Mouse (Mus musculus) liver, embryonic 12.5 days (tissue): Measurements from ENCODE around the gene Opcml. TPM values are rescaled to one million over a fixed set of nuclear protein-coding genes. Genes with fewer than 3 reads are reported as not detected.

ENCODE experiments used
- ATAC-seq: fragments of 200-750 bp; cut with Nextera tagmentation; 2 replicates; pipeline ENCODE4 v1.8.0; 2017; ENCODE audit warnings: moderate number of reproducible peaks, mild to moderate bottlenecking, moderate library complexity
- H3K27ac ChIP-seq: fragments of 300-500 bp; sonication (generic); 2 replicates; pipeline ENCODE4 v1.5.1; 2016; ENCODE audit warnings: mild to moderate bottlenecking
- H3K27me3 ChIP-seq: fragments of 300-500 bp; sonication (generic); replicated peaks from 2 replicates; pipeline ENCODE4 v1.6.1; 2016; ENCODE audit warnings: mild to moderate bottlenecking, moderate library complexity
- H3K36me3 ChIP-seq: fragments of 300-500 bp; sonication (generic); 2 replicates; pipeline ENCODE4 v1.6.1; 2016; ENCODE audit warnings: mild to moderate bottlenecking, moderate library complexity
- H3K4me1 ChIP-seq: fragments of 300-500 bp; sonication (generic); 2 replicates; pipeline ENCODE4 v1.6.1; 2016
- H3K4me2 ChIP-seq: fragments of 300-500 bp; sonication (generic); 2 replicates; pipeline ENCODE4 v1.6.1; 2016; ENCODE audit warnings: mild to moderate bottlenecking, moderate library complexity
- H3K4me3 ChIP-seq: fragments of 300-500 bp; sonication (generic); 2 replicates; pipeline ENCODE4 v1.5.1; 2016; ENCODE audit warnings: mild to moderate bottlenecking, moderate library complexity
- H3K9ac ChIP-seq: fragments of 300-500 bp; sonication (generic); 2 replicates; pipeline ENCODE4 v1.6.1; 2016; ENCODE audit warnings: mild to moderate bottlenecking, moderate library complexity
- H3K9me3 ChIP-seq: fragments of 300-500 bp; sonication (generic); replicated peaks from 2 replicates; pipeline ENCODE4 v1.6.1; 2016; ENCODE audit warnings: mild to moderate bottlenecking, moderate library complexity
- WGBS: fragments of 180-500 bp; shearing (Covaris S2); methylation state at CpG from one replicate; pipeline ENCODE4 v1.1.7; 2016; ENCODE audit not compliant: insufficient replicate concordance; 5-methylcytosine and 5-hydroxymethylcytosine counted together
- polyA plus RNA-seq: library from polyadenylated mRNA; unstranded; fragments of >200 nt; fragmentation: Nextera tagmentation; extraction: Ambion mirVana; gene quantifications from 2 replicates; pipeline ENCODE4 v1.2.1, GENCODE M21; 2016

Gene Opcml
- polyA plus RNA-seq, 1 experiment from 2014 or later = 0.23 TPM

- no peaks in the 10 kb centered on the region for H3K4me1 ChIP-seq
- no peak overlapping the region for H3K27ac ChIP-seq
- no peaks in the 10 kb centered on the region for H3K36me3 ChIP-seq
- no peak overlapping the region for H3K4me3 ChIP-seq
- no peak overlapping the region for H3K4me2 ChIP-seq
- WGBS = 68% methylated on average over 3 of the region's 3 CpGs
- H3K9ac ChIP-seq = no peak overlapping the region
- H3K27me3 ChIP-seq = no peaks in the 10 kb centered on the region
- H3K9me3 ChIP-seq = no peaks in the 10 kb centered on the region
- no peak for ATAC-seq
These were observed 653.9 kb downstream of the Opcml start for GRCm38 (mm10) chr9:28444485-28444884.

- H3K27ac ChIP-seq = no peak overlapping the region
- H3K4me2 ChIP-seq = no peak overlapping the region
- H3K27me3 ChIP-seq = no peaks in the 10 kb centered on the region
- 76% methylated on average over 8 of the region's 8 CpGs for WGBS
- no peaks in the 10 kb centered on the region for H3K4me1 ChIP-seq
- H3K9me3 ChIP-seq = no peaks in the 10 kb centered on the region
- no peaks in the 10 kb centered on the region for H3K36me3 ChIP-seq
- no peak overlapping the region for H3K9ac ChIP-seq
- no peak overlapping the region for H3K4me3 ChIP-seq
- no peak for ATAC-seq
These were observed 654.4 kb downstream of the Opcml start for GRCm38 (mm10) chr9:28444972-28445371.

- H3K4me2 ChIP-seq = no peak overlapping the region
- no peak for ATAC-seq
- H3K4me3 ChIP-seq = no peak overlapping the region
- no peaks in the 10 kb centered on the region for H3K36me3 ChIP-seq
- H3K9me3 ChIP-seq = no peaks in the 10 kb centered on the region
- H3K27me3 ChIP-seq = no peaks in the 10 kb centered on the region
- H3K27ac ChIP-seq = no peak overlapping the region
- no peak overlapping the region for H3K9ac ChIP-seq
- H3K4me1 ChIP-seq = no peaks in the 10 kb centered on the region
- 58% methylated on average over 1 of the region's 1 CpGs for WGBS
These were observed 655.3 kb downstream of the Opcml start for GRCm38 (mm10) chr9:28445863-28446262.

- H3K27ac ChIP-seq = no peak overlapping the region
- H3K27me3 ChIP-seq = no peaks in the 10 kb centered on the region
- H3K36me3 ChIP-seq = no peaks in the 10 kb centered on the region
- no peaks in the 10 kb centered on the region for H3K4me1 ChIP-seq
- H3K4me3 ChIP-seq = no peak overlapping the region
- H3K9me3 ChIP-seq = no peaks in the 10 kb centered on the region
- WGBS = 66% methylated on average over 4 of the region's 4 CpGs
- no peak overlapping the region for H3K4me2 ChIP-seq
- no peak for ATAC-seq
- no peak overlapping the region for H3K9ac ChIP-seq
These were observed 655.9 kb downstream of the Opcml start for GRCm38 (mm10) chr9:28446278-28447064.

- H3K4me1 ChIP-seq = no peaks in the 10 kb centered on the region
These were observed 661.9 kb downstream of the Opcml start for GRCm38 (mm10) chr9:28452509-28452908.

GRCm38 (mm10) chr9:28453062-28453461 lies 662.5 kb downstream of the Opcml start:
- WGBS = 50% methylated on average over 2 of the region's 2 CpGs
- H3K4me1 ChIP-seq = no peaks in the 10 kb centered on the region

More at GRCm38 (mm10) chr9:28452509-28452908, 661.9 kb downstream of the Opcml start:
- Histone ChIP-seq H3K4me2 (no peak overlapping the region), H3K36me3 (no peaks in the 10 kb centered on the region), H3K4me3 (no peak overlapping the region), H3K9me3 (no peaks in the 10 kb centered on the region), H3K27ac (no peak overlapping the region), H3K27me3 (no peaks in the 10 kb centered on the region), H3K9ac (no peak overlapping the region)
- WGBS = 57% methylated on average over 2 of the region's 2 CpGs
- no peak for ATAC-seq

GRCm38 (mm10) chr9:28457982-28458770 lies 667.6 kb downstream of the Opcml start:
- 53% methylated on average over 7 of the region's 7 CpGs for WGBS
- Histone ChIP-seq H3K4me1 (no peaks in the 10 kb centered on the region), H3K27ac (no peak overlapping the region), H3K4me2 (no peak overlapping the region), H3K4me3 (no peak overlapping the region), H3K9ac (no peak overlapping the region), H3K27me3 (no peaks in the 10 kb centered on the region), H3K36me3 (no peaks in the 10 kb centered on the region), H3K9me3 (no peaks in the 10 kb centered on the region)
- ATAC-seq = no peak

More at GRCm38 (mm10) chr9:28453062-28453461, 662.5 kb downstream of the Opcml start:
- H3K4me2 ChIP-seq = no peak overlapping the region
- ATAC-seq = no peak
- H3K9ac ChIP-seq = no peak overlapping the region
- H3K36me3 ChIP-seq = no peaks in the 10 kb centered on the region
- H3K4me3 ChIP-seq = no peak overlapping the region
- H3K9me3 ChIP-seq = no peaks in the 10 kb centered on the region
- no peak overlapping the region for H3K27ac ChIP-seq
- H3K27me3 ChIP-seq = no peaks in the 10 kb centered on the region

GRCm38 (mm10) chr9:28463622-28464021 lies 673.0 kb downstream of the Opcml start:
- H3K27me3 ChIP-seq = no peaks in the 10 kb centered on the region
- H3K9ac ChIP-seq = no peak overlapping the region
- no peaks in the 10 kb centered on the region for H3K9me3 ChIP-seq
- no peak overlapping the region for H3K27ac ChIP-seq
- H3K36me3 ChIP-seq = no peaks in the 10 kb centered on the region
- no peaks in the 10 kb centered on the region for H3K4me1 ChIP-seq
- H3K4me2 ChIP-seq = no peak overlapping the region
- 31% methylated on average over 6 of the region's 6 CpGs for WGBS
- ATAC-seq = no peak
- no peak overlapping the region for H3K4me3 ChIP-seq

- no peaks in the 10 kb centered on the region for H3K4me1 ChIP-seq
- H3K4me2 ChIP-seq = no peak overlapping the region
- H3K27ac ChIP-seq = no peak overlapping the region
- 59% methylated on average over 6 of the region's 6 CpGs for WGBS
- H3K4me3 ChIP-seq = no peak overlapping the region
- no peak overlapping the region for H3K9ac ChIP-seq
- H3K36me3 ChIP-seq = no peaks in the 10 kb centered on the region
- H3K27me3 ChIP-seq = no peaks in the 10 kb centered on the region
- ATAC-seq = no peak
- H3K9me3 ChIP-seq = no peaks in the 10 kb centered on the region
These were observed 678.8 kb downstream of the Opcml start for GRCm38 (mm10) chr9:28469419-28469818.

- no peak overlapping the region for H3K4me3 ChIP-seq
- no peak overlapping the region for H3K4me2 ChIP-seq
- ATAC-seq = no peak
- no peaks in the 10 kb centered on the region for H3K9me3 ChIP-seq
- 45% methylated on average over 4 of the region's 4 CpGs for WGBS
- no peaks in the 10 kb centered on the region for H3K36me3 ChIP-seq
- no peaks in the 10 kb centered on the region for H3K4me1 ChIP-seq
- no peaks in the 10 kb centered on the region for H3K27me3 ChIP-seq
- H3K27ac ChIP-seq = no peak overlapping the region
- no peak overlapping the region for H3K9ac ChIP-seq
These were observed 680.9 kb downstream of the Opcml start for GRCm38 (mm10) chr9:28471501-28471900.

- no peak for ATAC-seq
- Histone ChIP-seq H3K27ac (no peak overlapping the region), H3K4me1 (no peaks in the 10 kb centered on the region), H3K4me3 (no peak overlapping the region), H3K9ac (no peak overlapping the region), H3K36me3 (no peaks in the 10 kb centered on the region), H3K9me3 (no peaks in the 10 kb centered on the region), H3K27me3 (no peaks in the 10 kb centered on the region), H3K4me2 (no peak overlapping the region)
- WGBS = 67% methylated on average over 6 of the region's 6 CpGs
These were observed 684.0 kb downstream of the Opcml start for GRCm38 (mm10) chr9:28474586-28474985.

GRCm38 (mm10) chr9:28481261-28481660 lies 690.7 kb downstream of the Opcml start:
- Histone ChIP-seq H3K27me3 (no peaks in the 10 kb centered on the region), H3K4me3 (no peak overlapping the region), H3K9me3 (no peaks in the 10 kb centered on the region), H3K4me1 (no peaks in the 10 kb centered on the region), H3K36me3 (no peaks in the 10 kb centered on the region), H3K9ac (no peak overlapping the region), H3K4me2 (no peak overlapping the region), H3K27ac (no peak overlapping the region)
- no peak for ATAC-seq
- 62% methylated on average over 4 of the region's 4 CpGs for WGBS
